ENCODE assay signal across 8 mouse cellular contexts in the genomic region with DNA sequence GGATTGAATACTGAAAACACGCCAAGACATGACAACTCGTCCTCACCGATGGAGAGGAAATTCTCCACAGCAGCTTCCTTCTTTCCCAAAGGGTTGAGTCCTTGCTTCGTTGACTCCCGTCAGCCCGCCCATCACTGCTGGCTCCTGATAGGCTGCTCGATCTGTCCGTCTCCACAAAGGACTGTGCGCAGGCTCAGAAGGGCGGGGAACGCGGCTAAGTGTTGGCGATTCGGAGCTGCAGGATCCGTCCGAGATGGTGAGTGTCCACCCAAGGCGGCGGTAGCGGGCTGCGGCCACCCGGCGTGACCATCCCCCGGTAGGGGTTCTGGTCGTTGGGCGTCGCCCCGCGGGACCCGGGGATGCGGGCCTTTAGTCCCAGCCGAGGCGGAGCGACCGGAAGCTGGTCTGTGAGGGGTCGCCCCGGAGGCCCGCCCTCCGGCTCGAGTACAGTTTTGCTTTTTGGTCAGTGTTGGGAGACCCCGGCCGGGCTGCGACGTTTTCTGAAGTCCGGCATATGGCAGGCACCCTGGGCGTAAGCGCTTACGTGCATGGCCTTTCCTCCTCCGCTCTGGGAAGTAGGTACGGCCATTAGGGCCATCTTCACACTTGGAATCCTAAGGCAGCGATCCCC. TPM values are rescaled to one million over a fixed set of nuclear protein-coding genes. Genes with fewer than 3 reads are reported as not detected.
A peak's percentile ranks its signal among the peaks of the same experiment; 100 is the strongest.
DNase-seq lines count a peak whose midpoint lies in the region; ATAC-seq lines count a peak whose summit lies in the region.

Dynlrb1 (plus strand) TSS at position 172 of the 631 bp plus-strand sequence.

- H3K27me3 ChIP-seq in intestine, embryonic 14.5 days (replicated peaks; ENCODE audit: control insufficient read depth, insufficient read depth, low read length), result no peaks in the 10 kb centered on the region

- WGBS in intestine, embryonic 14.5 days, result under 1% methylated on average over 50 of the region's 50 CpGs

- 0 out of 2 replicates have a peak, but pooled peaks cover 5% of the 10 kb centered on the region for H3K36me3 ChIP-seq in intestine, embryonic 14.5 days (ENCODE audit: control insufficient read depth, insufficient read depth, low read length)

- peak within 1 kb of the TSS; percentile 87 for H3K4me2 ChIP-seq in intestine, embryonic 14.5 days (ENCODE audit: low read length)

- H3K4me1 ChIP-seq in intestine, embryonic 14.5 days (replicated peaks; ENCODE audit: control insufficient read depth, insufficient read depth, low read length), result peaks cover 17% of the 10 kb centered on the region

- DNase-seq in adrenal gland, adult 18-20 months (ENCODE audit: low spot score in 2 of 2), result peak; percentile 99
- peak; percentile 97 for DNase-seq in embryo, embryonic 11 days
- peak; percentile 98 for DNase-seq in gastrocnemius, postnatal 25 days
- DNase-seq in intestine, embryonic 14.5 days (ENCODE audit: low spot score), result peak; percentile 100
- peak; percentile 99 to 100 for DNase-seq in left cerebral cortex, postnatal 14 days (ENCODE audit: low spot score in 2 of 2)
- DNase-seq in mesoderm, embryonic 11.5 days (ENCODE audit: low read depth, low spot score), result peak; percentile 98
- DNase-seq in right cerebral cortex, postnatal 36 days (ENCODE audit: low spot score in 2 of 2), result peak; percentile 97 to 98
- DNase-seq in yolk sac, embryonic 10.5 days (ENCODE audit: low spot score), result peak; percentile 99

- intact Hi-C loops in left cerebral cortex, postnatal 14 days (cut with DNase I), result loop anchor here (10.0 kb wide), 1 partner anchor 148 kb away; the partner anchor contains the start of gene Trp53inp2

- H3K27ac ChIP-seq in intestine, embryonic 14.5 days (ENCODE audit: low read depth), result peak within 1 kb of the TSS; percentile 90

- peak within 1 kb of the TSS; percentile 94 for H3K4me3 ChIP-seq in intestine, embryonic 14.5 days (ENCODE audit: low read depth, low read length)

- H3K9me3 ChIP-seq in intestine, embryonic 14.5 days (ENCODE audit: control insufficient read depth, low read length), result no peaks in the 10 kb centered on the region

- ATAC-seq in intestine, embryonic 14.5 days (replicated peaks; ENCODE audit: low FRiP score, low TSS enrichment, low read depth), result peak; percentile 99

- H3K9ac ChIP-seq in intestine, embryonic 14.5 days (ENCODE audit: low read length), result peak within 1 kb of the TSS; percentile 91

RNA-seq across cellular contexts. Expression of gene Dynlrb1, which starts in this region (rescaled TPM):
- total RNA-seq in adrenal gland, adult 18-20 months (2021), result 100 to 1,000 TPM; 276 to 369 TPM
- 100 to 1,000 TPM in 1 of 2 experiments, 10 to 100 TPM in 1; 94.6 to 115 TPM for total RNA-seq in gastrocnemius, postnatal 25 days (2021)
- polyA plus RNA-seq in intestine, embryonic 14.5 days (2014; fragmentation: Nextera tagmentation; extraction: Ambion mirVana), result 410 and 426 TPM in 2 replicates
- total RNA-seq in left cerebral cortex, postnatal 14 days (2021), result 100 to 1,000 TPM; 329 to 335 TPM

Comparison
In these comparisons a context has a peak if more than half of its experiments do, and no peak if none do; other contexts are left out.
1. Peak in every context shown above with its lines: DNase-seq, ATAC-seq, H3K4me3 ChIP-seq and H3K27ac ChIP-seq.